ENCODE assay signal across 22 mouse cellular contexts in genomic region chr2:66655431-66655830, GRCm38 (mm10). TPM values are rescaled to one million over a fixed set of nuclear protein-coding genes. Genes with fewer than 3 reads are reported as not detected.
A peak's percentile ranks its signal among the peaks of the same experiment; 100 is the strongest.
DNase-seq lines count a peak whose midpoint lies in the region; ATAC-seq lines count a peak whose summit lies in the region.
"Had no signal": no experiment of that assay in that cellular context is flagged by ENCODE, and none has a peak within 500 bp of the region (broad histone marks: within the 10 kb centered on the region; RNA-seq: fewer than 3 reads in every experiment).

No protein-coding gene starts in this region.

- no peaks in the 10 kb centered on the region for H3K4me1 ChIP-seq in hindbrain, embryonic 11.5 days (replicated peaks; ENCODE audit: control insufficient read depth, insufficient read depth, low read length)
- H3K4me1 ChIP-seq in hindbrain, embryonic 16.5 days (ENCODE audit: control insufficient read depth, insufficient read depth, low read depth, low read length): no peaks in the 10 kb centered on the region
- no peaks in the 10 kb centered on the region for H3K4me1 ChIP-seq in lung, embryonic 16.5 days (replicated peaks; ENCODE audit: control insufficient read depth, insufficient read depth, low read length)
- no peaks in the 10 kb centered on the region for H3K4me1 ChIP-seq in stomach, embryonic 15.5 days
- H3K4me1 ChIP-seq: liver, embryonic 13.5 days had no signal

- H3K9me3 ChIP-seq in hindbrain, embryonic 11.5 days (ENCODE audit: control insufficient read depth, low read length): no peaks in the 10 kb centered on the region
- H3K9me3 ChIP-seq in hindbrain, embryonic 16.5 days (ENCODE audit: control insufficient read depth, low read length): no peaks in the 10 kb centered on the region
- no peaks in the 10 kb centered on the region for H3K9me3 ChIP-seq in lung, embryonic 16.5 days (ENCODE audit: control insufficient read depth, low read length)
- H3K9me3 ChIP-seq in stomach, embryonic 15.5 days: no peaks in the 10 kb centered on the region
- H3K9me3 ChIP-seq: liver, embryonic 13.5 days had no signal

- no peak overlapping the region for H3K4me3 ChIP-seq in hindbrain, embryonic 11.5 days (ENCODE audit: low read depth, low read length)
- H3K4me3 ChIP-seq in hindbrain, embryonic 16.5 days (ENCODE audit: low read length): no peak overlapping the region
- no peak overlapping the region for H3K4me3 ChIP-seq in lung, embryonic 16.5 days (ENCODE audit: low read length)
- H3K4me3 ChIP-seq in stomach, embryonic 15.5 days (replicated peaks): no peak overlapping the region
- H3K4me3 ChIP-seq: erythroblast, embryonic 14.5 days; left cerebral cortex, adult 2 months; liver, embryonic 13.5 days had no signal

- no peak overlapping the region for H3K4me2 ChIP-seq in hindbrain, embryonic 11.5 days (replicated peaks; ENCODE audit: low read depth, low read length)
- H3K4me2 ChIP-seq in hindbrain, embryonic 16.5 days (ENCODE audit: low read length): no peak overlapping the region
- H3K4me2 ChIP-seq in lung, embryonic 16.5 days (ENCODE audit: low read depth, low read length): no peak overlapping the region
- H3K4me2 ChIP-seq in stomach, embryonic 15.5 days: no peak overlapping the region
- H3K4me2 ChIP-seq: liver, embryonic 13.5 days had no signal

- H3K27ac ChIP-seq in hindbrain, embryonic 11.5 days (ENCODE audit: low read depth, low read length): no peak overlapping the region
- H3K27ac ChIP-seq in hindbrain, embryonic 16.5 days (ENCODE audit: low read depth, low read length): no peak overlapping the region
- no peak overlapping the region for H3K27ac ChIP-seq in lung, embryonic 16.5 days (ENCODE audit: low read length)
- H3K27ac ChIP-seq in stomach, embryonic 15.5 days: no peak overlapping the region
- H3K27ac ChIP-seq: left cerebral cortex, adult 2 months; liver, embryonic 13.5 days had no signal

- no peaks in the 10 kb centered on the region for H3K27me3 ChIP-seq in hindbrain, embryonic 11.5 days (ENCODE audit: control insufficient read depth, insufficient read depth, low read length)
- H3K27me3 ChIP-seq in hindbrain, embryonic 16.5 days (replicated peaks; ENCODE audit: control insufficient read depth, insufficient read depth, low read length): no peaks in the 10 kb centered on the region
- no peaks in the 10 kb centered on the region for H3K27me3 ChIP-seq in lung, embryonic 16.5 days (ENCODE audit: control insufficient read depth, insufficient read depth, low read depth, low read length)
- no peaks in the 10 kb centered on the region for H3K27me3 ChIP-seq in stomach, embryonic 15.5 days (replicated peaks)
- H3K27me3 ChIP-seq: liver, embryonic 13.5 days had no signal

- 92% methylated on average over 2 of the region's 2 CpGs for WGBS in hindbrain, embryonic 11.5 days
- 70% methylated on average over 2 of the region's 2 CpGs for WGBS in hindbrain, embryonic 16.5 days
- 26% methylated on average over 2 of the region's 2 CpGs for WGBS in lung, embryonic 16.5 days
- WGBS in stomach, embryonic 15.5 days: 44% methylated on average over 2 of the region's 2 CpGs

- DNase-seq in cerebellum, postnatal 10 days: peak; percentile 16 to 21
- no peak for DNase-seq in cerebellum, adult 11 months
- no peak for DNase-seq in hindbrain, embryonic 11.5 days (ENCODE audit: low spot score)
- DNase-seq in lung, postnatal 36 days: no peak
- DNase-seq in spleen, postnatal 14 days (ENCODE audit: low spot score in 2 of 2): no peak
- DNase-seq: adrenal gland, postnatal 14 days; cerebellum, adult 11-12 months; gastrocnemius, postnatal 25 days; kidney, adult 11 months; kidney, postnatal 4 days; layer of hippocampus, adult 9-11 months; liver, embryonic 13.5 days; thymus, adult 2 months had no signal

- 0 out of 2 replicates have a peak, but pooled peaks have one; percentile 22 for ATAC-seq in hindbrain, embryonic 11.5 days (ENCODE audit: low FRiP score)
- no peak for ATAC-seq in hindbrain, embryonic 16.5 days
- peak; percentile 92 for ATAC-seq in lung, embryonic 16.5 days (ENCODE audit: low read depth)
- peak; percentile 22 for ATAC-seq in stomach, embryonic 15.5 days (ENCODE audit: insufficient read depth, low FRiP score, low read depth)
- ATAC-seq: activated CD4-positive, CD25-positive, alpha-beta regulatory T cell, adult 4 months; CD4-positive, CD25-positive, alpha-beta regulatory T cell, adult 4 months; forebrain, embryonic 14.5 days had no signal

- no peak overlapping the region for H3K9ac ChIP-seq in hindbrain, embryonic 11.5 days (ENCODE audit: low read depth, low read length)
- H3K9ac ChIP-seq in hindbrain, embryonic 16.5 days (ENCODE audit: low read depth, low read length): no peak overlapping the region
- no peak overlapping the region for H3K9ac ChIP-seq in lung, embryonic 16.5 days (ENCODE audit: low read length)
- H3K9ac ChIP-seq in stomach, embryonic 15.5 days: no peak overlapping the region
- H3K9ac ChIP-seq: liver, embryonic 13.5 days had no signal

- no peaks in the 10 kb centered on the region for H3K36me3 ChIP-seq in hindbrain, embryonic 11.5 days (ENCODE audit: control insufficient read depth, insufficient read depth, low read length)
- no peaks in the 10 kb centered on the region for H3K36me3 ChIP-seq in hindbrain, embryonic 16.5 days (ENCODE audit: control insufficient read depth, insufficient read depth, low read length)
- H3K36me3 ChIP-seq in lung, embryonic 16.5 days (ENCODE audit: control insufficient read depth, insufficient read depth, low read length): no peaks in the 10 kb centered on the region
- H3K36me3 ChIP-seq in stomach, embryonic 15.5 days: no peaks in the 10 kb centered on the region
- H3K36me3 ChIP-seq: liver, embryonic 13.5 days had no signal

RNA-seq across cellular contexts. Expression of gene Scn9a, which starts 20.7 kb away (rescaled TPM):
- 3.7 and 6.0 TPM in 2 replicates for polyA plus RNA-seq in hindbrain, embryonic 11.5 days (2014; fragmentation: Nextera tagmentation; extraction: Ambion mirVana)
- polyA plus RNA-seq in hindbrain, embryonic 16.5 days (2015; fragmentation: Nextera tagmentation; extraction: Ambion mirVana): 12.9 and 14.4 TPM in 2 replicates
- polyA plus RNA-seq in lung, embryonic 16.5 days (2015; fragmentation: Nextera tagmentation; extraction: Ambion mirVana): 0.14 and 0.19 TPM in 2 replicates
- polyA plus RNA-seq in stomach, embryonic 15.5 days (2015; fragmentation: Nextera tagmentation; extraction: Ambion mirVana): 1.0 and 1.1 TPM in 2 replicates
- polyA plus RNA-seq: erythroblast, embryonic 14.5 days; small intestine, adult 2 months had no signal

Comparison
In these comparisons a context has a peak if more than half of its experiments do, and no peak if none do; other contexts are left out.
1. DNase-seq: peak in cerebellum, postnatal 10 days (2 of 2); none in cerebellum, adult 11 months (single experiment), hindbrain, embryonic 11.5 days (single experiment), lung, postnatal 36 days (single experiment) and spleen, postnatal 14 days (0 of 2).